Mouse (Mus musculus) limb, embryonic 13.5 days (tissue): ENCODE data around the gene D11Wsu47e. TPM values are rescaled to one million over a fixed set of nuclear protein-coding genes. Genes with fewer than 3 reads are reported as not detected.

ENCODE experiments used
- ATAC-seq: fragments of 200-750 bp; cut with Nextera tagmentation; 2 replicates; pipeline ENCODE4 v1.8.0; 2017; ENCODE audit warnings: low read depth, moderate number of reproducible peaks, moderate TSS enrichment; ENCODE audit not compliant: low FRiP score
- H3K27ac ChIP-seq: fragments of 300-500 bp; sonication (generic); 2 replicates; pipeline ENCODE4 v1.5.1; 2015; ENCODE audit warnings: inconsistent platforms, mild to moderate bottlenecking, moderate library complexity
- H3K27me3 ChIP-seq: fragments of 300-500 bp; sonication (generic); 2 replicates; pipeline ENCODE4 v1.6.1; 2015; ENCODE audit warnings: mild to moderate bottlenecking, inconsistent platforms
- H3K36me3 ChIP-seq: fragments of 300-500 bp; sonication (generic); 2 replicates; pipeline ENCODE4 v1.6.1; 2015; ENCODE audit warnings: inconsistent platforms, mild to moderate bottlenecking, moderate library complexity
- H3K4me1 ChIP-seq: fragments of 300-500 bp; sonication (generic); 2 replicates; pipeline ENCODE4 v1.6.1; 2015; ENCODE audit warnings: inconsistent platforms
- H3K4me2 ChIP-seq: fragments of 300-500 bp; sonication (generic); replicated peaks from 2 replicates; pipeline ENCODE4 v1.6.1; 2015; ENCODE audit warnings: inconsistent platforms, mild to moderate bottlenecking, moderate library complexity
- H3K4me3 ChIP-seq: fragments of 300-500 bp; sonication (generic); 2 replicates; pipeline ENCODE4 v1.5.1; 2015; ENCODE audit warnings: moderate library complexity, mild to moderate bottlenecking, inconsistent platforms
- H3K9ac ChIP-seq: fragments of 300-500 bp; sonication (generic); 2 replicates; pipeline ENCODE4 v1.6.1; 2015; ENCODE audit warnings: mild to moderate bottlenecking, inconsistent platforms
- H3K9me3 ChIP-seq: fragments of 300-500 bp; sonication (generic); 2 replicates; pipeline ENCODE4 v1.6.1; 2016; ENCODE audit warnings: inconsistent platforms
- WGBS: fragments of 180-500 bp; shearing (Covaris S2); methylation state at CpG from one replicate; pipeline ENCODE4 v1.1.7; 2015; 5-methylcytosine and 5-hydroxymethylcytosine counted together
- polyA plus RNA-seq: library from polyadenylated mRNA; unstranded; fragments of >200 nt; fragmentation: Nextera tagmentation; extraction: Ambion mirVana; gene quantifications from 2 replicates; pipeline ENCODE4 v1.2.1, GENCODE M21; 2015

D11Wsu47e gene
- polyA plus RNA-seq, 1 experiment from 2014 or later, result 22.7 TPM

GRCm38 (mm10) chr11:113730879-113731278, 46.7 kb downstream of the D11Wsu47e start:
- peaks cover 42% of the 10 kb centered on the region for H3K36me3 ChIP-seq
- 70% methylated on average over 3 of the region's 3 CpGs for WGBS
- H3K4me3 ChIP-seq, result no peak overlapping the region

GRCm38 (mm10) chr11:113731945-113732612, 47.9 kb downstream of the D11Wsu47e start:
- Histone ChIP-seq H3K4me1 (peaks cover 97% of the 10 kb centered on the region), H3K9ac (no peak overlapping the region), H3K9me3 (no peaks in the 10 kb centered on the region), H3K27ac (no peak overlapping the region), H3K4me3 (no peak overlapping the region), H3K27me3 (no peaks in the 10 kb centered on the region), H3K36me3 (peaks cover 30% of the 10 kb centered on the region), H3K4me2 (no peak overlapping the region)
- WGBS, result 96% methylated on average over 10 of the region's 10 CpGs
- ATAC-seq, result no peak

More at GRCm38 (mm10) chr11:113730879-113731278, 46.7 kb downstream of the D11Wsu47e start:
- H3K4me2 ChIP-seq, result no peak overlapping the region
- no peak overlapping the region for H3K27ac ChIP-seq
- ATAC-seq, result no peak
- H3K27me3 ChIP-seq, result no peaks in the 10 kb centered on the region
- no peak overlapping the region for H3K9ac ChIP-seq
- peaks cover 98% of the 10 kb centered on the region for H3K4me1 ChIP-seq
- H3K9me3 ChIP-seq, result no peaks in the 10 kb centered on the region

GRCm38 (mm10) chr11:113733631-113734364, 49.6 kb downstream of the D11Wsu47e start:
- ATAC-seq, result no peak
- Histone ChIP-seq H3K36me3 (peaks cover 18% of the 10 kb centered on the region), H3K9me3 (no peaks in the 10 kb centered on the region), H3K27ac (no peak overlapping the region), H3K4me1 (peaks cover 96% of the 10 kb centered on the region), H3K9ac (no peak overlapping the region), H3K4me2 (no peak overlapping the region), H3K4me3 (no peak overlapping the region), H3K27me3 (no peaks in the 10 kb centered on the region)
- 73% methylated on average over 6 of the region's 6 CpGs for whole genome bisulfite sequencing

GRCm38 (mm10) chr11:113735151-113735550, 50.9 kb downstream of the D11Wsu47e start:
- H3K9ac ChIP-seq, result peak overlapping the region; percentile 25; the same call in 1 of the 2 replicates
- ATAC-seq, result no peak
- no peak overlapping the region for H3K4me3 ChIP-seq
- peak overlapping the region; percentile 28; the same call in 1 of the 2 replicates for H3K27ac ChIP-seq
- no peak overlapping the region for H3K4me2 ChIP-seq
- H3K36me3 ChIP-seq, result peaks cover 21% of the 10 kb centered on the region
- no peaks in the 10 kb centered on the region for H3K27me3 ChIP-seq
- 60% methylated on average over 6 of the region's 6 CpGs for WGBS
- H3K4me1 ChIP-seq, result peaks cover 96% of the 10 kb centered on the region
- H3K9me3 ChIP-seq, result no peaks in the 10 kb centered on the region

GRCm38 (mm10) chr11:113736848-113737552, 52.8 kb downstream of the D11Wsu47e start:
- Histone ChIP-seq H3K4me3 (no peak overlapping the region), H3K9ac (no peak overlapping the region), H3K4me1 (peaks cover 80% of the 10 kb centered on the region), H3K4me2 (no peak overlapping the region), H3K36me3 (peaks cover 32% of the 10 kb centered on the region), H3K27ac (no peak overlapping the region), H3K9me3 (no peaks in the 10 kb centered on the region), H3K27me3 (no peaks in the 10 kb centered on the region)
- WGBS, result 82% methylated on average over 11 of the region's 11 CpGs
- ATAC-seq, result no peak

GRCm38 (mm10) chr11:113737553-113737854, 53.3 kb downstream of the D11Wsu47e start:
- peaks cover 78% of the 10 kb centered on the region for H3K4me1 ChIP-seq
- H3K27ac ChIP-seq, result no peak overlapping the region
- WGBS, result 88% methylated on average over 3 of the region's 3 CpGs
- no peak overlapping the region for H3K9ac ChIP-seq
- H3K4me3 ChIP-seq, result no peak overlapping the region
- H3K27me3 ChIP-seq, result no peaks in the 10 kb centered on the region
- H3K9me3 ChIP-seq, result no peaks in the 10 kb centered on the region
- no peak overlapping the region for H3K4me2 ChIP-seq
- peaks cover 37% of the 10 kb centered on the region for H3K36me3 ChIP-seq
- ATAC-seq, result no peak

- Histone ChIP-seq H3K4me1 (peaks cover 73% of the 10 kb centered on the region), H3K27me3 (no peaks in the 10 kb centered on the region), H3K9me3 (no peaks in the 10 kb centered on the region), H3K9ac (no peak overlapping the region), H3K36me3 (peaks cover 42% of the 10 kb centered on the region), H3K27ac (no peak overlapping the region), H3K4me2 (no peak overlapping the region), H3K4me3 (no peak overlapping the region)
- WGBS, result 89% methylated on average over 8 of the region's 8 CpGs
- ATAC-seq, result no peak
These were observed 53.7 kb downstream of the D11Wsu47e start for GRCm38 (mm10) chr11:113737912-113738311.

- H3K27me3 ChIP-seq, result no peaks in the 10 kb centered on the region
- peaks cover 60% of the 10 kb centered on the region for H3K4me1 ChIP-seq
- peaks cover 53% of the 10 kb centered on the region for H3K36me3 ChIP-seq
- no peak for ATAC-seq
- no peak overlapping the region for H3K27ac ChIP-seq
- H3K4me2 ChIP-seq, result no peak overlapping the region
- no peak overlapping the region for H3K4me3 ChIP-seq
- 86% methylated on average over 8 of the region's 8 CpGs for WGBS
- peaks cover 4% of the 10 kb centered on the region; the same call in 1 of the 2 replicates for H3K9me3 ChIP-seq
- H3K9ac ChIP-seq, result no peak overlapping the region
These were observed 55.0 kb downstream of the D11Wsu47e start for GRCm38 (mm10) chr11:113739213-113739612.

GRCm38 (mm10) chr11:113740100-113740499, 55.9 kb downstream of the D11Wsu47e start:
- no peak for ATAC-seq
- peaks cover 52% of the 10 kb centered on the region for H3K4me1 ChIP-seq
- H3K27me3 ChIP-seq, result no peaks in the 10 kb centered on the region
- H3K4me2 ChIP-seq, result no peak overlapping the region
- no peak overlapping the region for H3K4me3 ChIP-seq
- 66% methylated on average over 7 of the region's 7 CpGs for WGBS
- H3K36me3 ChIP-seq, result peaks cover 56% of the 10 kb centered on the region
- H3K9me3 ChIP-seq, result peaks cover 4% of the 10 kb centered on the region; the same call in 1 of the 2 replicates
- no peak overlapping the region for H3K27ac ChIP-seq
- H3K9ac ChIP-seq, result no peak overlapping the region; the same call in 1 of the 2 replicates

GRCm38 (mm10) chr11:113742998-113743397, 58.8 kb downstream of the D11Wsu47e start:
- no peak overlapping the region for H3K4me3 ChIP-seq
- H3K4me2 ChIP-seq, result no peak overlapping the region
- H3K9me3 ChIP-seq, result peaks cover 4% of the 10 kb centered on the region; the same call in 1 of the 2 replicates
- no peak overlapping the region for H3K9ac ChIP-seq
- ATAC-seq, result no peak
- 96% methylated on average over 1 of the region's 1 CpGs for WGBS
- H3K27me3 ChIP-seq, result no peaks in the 10 kb centered on the region
- peaks cover 44% of the 10 kb centered on the region for H3K4me1 ChIP-seq
- no peak overlapping the region for H3K27ac ChIP-seq
- peaks cover 64% of the 10 kb centered on the region for H3K36me3 ChIP-seq
